Mouse (Mus musculus) kidney, embryonic 14.5 days (tissue): ENCODE data around the gene Gpr157. TPM values are rescaled to one million over a fixed set of nuclear protein-coding genes. Genes with fewer than 3 reads are reported as not detected.

Experiments used
- ATAC-seq: fragments of 200-750 bp; cut with Nextera tagmentation; 2 replicates; pipeline ENCODE4 v1.8.0; 2017; ENCODE audit warnings: moderate number of reproducible peaks, mild to moderate bottlenecking, moderate TSS enrichment, moderate library complexity; ENCODE audit not compliant: low FRiP score, low TSS enrichment
- H3K27ac ChIP-seq: fragments of 300-500 bp; sonication (generic); 2 replicates; pipeline ENCODE4 v1.5.1; 2014; ENCODE audit warnings: low read depth, mild to moderate bottlenecking, low read length, moderate library complexity, mixed read lengths
- H3K27me3 ChIP-seq: fragments of 300-500 bp; sonication (generic); 2 replicates; pipeline ENCODE4 v1.6.1; 2014; ENCODE audit warnings: mild to moderate bottlenecking, low read length; ENCODE audit not compliant: control insufficient read depth, insufficient read depth
- H3K36me3 ChIP-seq: fragments of 300-500 bp; sonication (generic); 2 replicates; pipeline ENCODE4 v1.6.1; 2014; ENCODE audit warnings: low read length, mixed read lengths; ENCODE audit not compliant: control insufficient read depth, insufficient read depth
- H3K4me1 ChIP-seq: fragments of 300-500 bp; sonication (generic); 2 replicates; pipeline ENCODE4 v1.6.1; 2014; ENCODE audit warnings: low read length, mixed read lengths; ENCODE audit not compliant: control insufficient read depth, insufficient read depth
- H3K4me2 ChIP-seq: fragments of 300-500 bp; sonication (generic); replicated peaks from 2 replicates; pipeline ENCODE4 v1.6.1; 2014; ENCODE audit warnings: low read depth, mild to moderate bottlenecking, low read length
- H3K4me3 ChIP-seq: fragments of 300-500 bp; sonication (generic); 2 replicates; pipeline ENCODE4 v1.5.1; 2014; ENCODE audit warnings: mild to moderate bottlenecking, low read length
- H3K9ac ChIP-seq: fragments of 300-500 bp; sonication (generic); 2 replicates; pipeline ENCODE4 v1.6.1; 2014; ENCODE audit warnings: low read depth, mild to moderate bottlenecking, low read length, moderate library complexity
- H3K9me3 ChIP-seq: fragments of 300-500 bp; sonication (generic); 2 replicates; pipeline ENCODE4 v1.6.1; 2016; ENCODE audit warnings: low read length; ENCODE audit not compliant: control insufficient read depth
- WGBS: fragments of 180-500 bp; shearing (Covaris S2); extraction: QIAGEN DNeasy Blood & Tissue Kit; methylation state at CpG from one replicate; pipeline ENCODE4 v1.1.7; 2014; 5-methylcytosine and 5-hydroxymethylcytosine counted together
- polyA plus RNA-seq: library from polyadenylated mRNA; unstranded; fragments of >200 nt; fragmentation: Nextera tagmentation; extraction: Ambion mirVana; gene quantifications from 2 replicates; pipeline ENCODE4 v1.2.1, GENCODE M21; 2014

The Gpr157 gene
- polyA plus RNA-seq, 1 experiment from 2014 or later, result 0.20 TPM

GRCm38 (mm10) chr4:150122476-150122875, 35.3 kb downstream of the Gpr157 start:
- no peak overlapping the region for H3K27ac ChIP-seq
- no peak overlapping the region for H3K4me3 ChIP-seq
- no peaks in the 10 kb centered on the region; the same call in none of the 2 replicates for H3K27me3 ChIP-seq
- H3K9me3 ChIP-seq, result no peaks in the 10 kb centered on the region
- no peak overlapping the region for H3K9ac ChIP-seq
- no peak overlapping the region for H3K4me2 ChIP-seq
- WGBS, result 39% methylated on average over 3 of the region's 3 CpGs
- no peak for ATAC-seq
- peaks cover 9% of the 10 kb centered on the region; the same call in 1 of the 2 replicates for H3K4me1 ChIP-seq
- no peaks in the 10 kb centered on the region for H3K36me3 ChIP-seq

GRCm38 (mm10) chr4:150126373-150126772, 39.2 kb downstream of the Gpr157 start:
- WGBS, result 93% methylated on average over 5 of the region's 5 CpGs
- no peaks in the 10 kb centered on the region for H3K4me1 ChIP-seq
- no peak for ATAC-seq

GRCm38 (mm10) chr4:150127894-150128293, 40.7 kb downstream of the Gpr157 start:
- no peaks in the 10 kb centered on the region for H3K4me1 ChIP-seq
- 78% methylated on average over 7 of the region's 7 CpGs for WGBS
- H3K4me3 ChIP-seq, result no peak overlapping the region
- H3K9me3 ChIP-seq, result no peaks in the 10 kb centered on the region
- H3K36me3 ChIP-seq, result no peaks in the 10 kb centered on the region
- H3K27ac ChIP-seq, result no peak overlapping the region
- ATAC-seq, result no peak
- H3K4me2 ChIP-seq, result no peak overlapping the region
- H3K27me3 ChIP-seq, result no peaks in the 10 kb centered on the region; the same call in 1 of the 2 replicates
- no peak overlapping the region for H3K9ac ChIP-seq

More at GRCm38 (mm10) chr4:150126373-150126772, 39.2 kb downstream of the Gpr157 start:
- Histone ChIP-seq H3K36me3 (no peaks in the 10 kb centered on the region), H3K9me3 (no peaks in the 10 kb centered on the region), H3K4me3 (no peak overlapping the region), H3K4me2 (no peak overlapping the region), H3K27ac (no peak overlapping the region), H3K27me3 (no peaks in the 10 kb centered on the region; the same call in none of the 2 replicates), H3K9ac (no peak overlapping the region)

GRCm38 (mm10) chr4:150128571-150128970, 41.4 kb downstream of the Gpr157 start:
- 79% methylated on average over 8 of the region's 8 CpGs for WGBS
- H3K27me3 ChIP-seq, result no peaks in the 10 kb centered on the region; the same call in 1 of the 2 replicates
- ATAC-seq, result no peak
- H3K4me1 ChIP-seq, result no peaks in the 10 kb centered on the region
- no peaks in the 10 kb centered on the region for H3K36me3 ChIP-seq
- H3K4me2 ChIP-seq, result no peak overlapping the region
- no peak overlapping the region for H3K9ac ChIP-seq
- H3K4me3 ChIP-seq, result no peak overlapping the region
- H3K9me3 ChIP-seq, result no peaks in the 10 kb centered on the region
- H3K27ac ChIP-seq, result no peak overlapping the region

- 44% methylated on average over 2 of the region's 2 CpGs for WGBS
- no peak for ATAC-seq
- H3K9ac ChIP-seq, result no peak overlapping the region
- H3K9me3 ChIP-seq, result no peaks in the 10 kb centered on the region
- H3K36me3 ChIP-seq, result no peaks in the 10 kb centered on the region
- no peaks in the 10 kb centered on the region for H3K27me3 ChIP-seq
- H3K4me1 ChIP-seq, result no peaks in the 10 kb centered on the region
- H3K4me3 ChIP-seq, result no peak overlapping the region
- no peak overlapping the region for H3K4me2 ChIP-seq
- no peak overlapping the region for H3K27ac ChIP-seq
Observed at GRCm38 (mm10) chr4:150130661-150131060, 43.5 kb downstream of the Gpr157 start.

GRCm38 (mm10) chr4:150132692-150133271, 45.6 kb downstream of the Gpr157 start:
- Histone ChIP-seq H3K4me3 (peak overlapping the region; percentile 23), H3K36me3 (no peaks in the 10 kb centered on the region), H3K27ac (no peak overlapping the region), H3K4me1 (no peaks in the 10 kb centered on the region), H3K27me3 (no peaks in the 10 kb centered on the region), H3K9me3 (no peaks in the 10 kb centered on the region), H3K9ac (peak overlapping the region; percentile 31; the same call in 1 of the 2 replicates), H3K4me2 (peak overlapping the region; percentile 41)
- 18% methylated on average over 24 of the region's 24 CpGs for WGBS
- ATAC-seq, result peak; percentile 72

- ATAC-seq, result no peak
- H3K4me2 ChIP-seq, result no peak overlapping the region
- WGBS, result 82% methylated on average over 7 of the region's 7 CpGs
- H3K4me3 ChIP-seq, result no peak overlapping the region
- no peaks in the 10 kb centered on the region for H3K36me3 ChIP-seq
- H3K27ac ChIP-seq, result no peak overlapping the region
- H3K9me3 ChIP-seq, result no peaks in the 10 kb centered on the region
- H3K27me3 ChIP-seq, result no peaks in the 10 kb centered on the region
- peaks cover 6% of the 10 kb centered on the region for H3K4me1 ChIP-seq
- no peak overlapping the region for H3K9ac ChIP-seq
Observed at GRCm38 (mm10) chr4:150135254-150135653, 48.1 kb downstream of the Gpr157 start.

GRCm38 (mm10) chr4:150136693-150137092, 49.5 kb downstream of the Gpr157 start:
- Histone ChIP-seq H3K4me2 (no peak overlapping the region), H3K4me1 (peaks cover 6% of the 10 kb centered on the region), H3K9me3 (no peaks in the 10 kb centered on the region), H3K36me3 (no peaks in the 10 kb centered on the region), H3K27me3 (no peaks in the 10 kb centered on the region), H3K4me3 (no peak overlapping the region), H3K27ac (no peak overlapping the region), H3K9ac (no peak overlapping the region)
- ATAC-seq, result no peak
- 8% methylated on average over 10 of the region's 10 CpGs for WGBS

- Histone ChIP-seq H3K9me3 (no peaks in the 10 kb centered on the region), H3K4me3 (no peak overlapping the region), H3K9ac (no peak overlapping the region), H3K27me3 (no peaks in the 10 kb centered on the region), H3K27ac (no peak overlapping the region), H3K4me1 (peaks cover 6% of the 10 kb centered on the region), H3K36me3 (no peaks in the 10 kb centered on the region), H3K4me2 (no peak overlapping the region)
- ATAC-seq, result no peak
- WGBS, result 91% methylated on average over 7 of the region's 7 CpGs
Observed at GRCm38 (mm10) chr4:150137368-150138083, 50.4 kb downstream of the Gpr157 start.
